Mouse (Mus musculus) liver, embryonic 14 days (tissue): Measurements from ENCODE around the gene Gm5565. TPM values are rescaled to one million over a fixed set of nuclear protein-coding genes. Genes with fewer than 3 reads are reported as not detected.

Source experiments
- polyA plus RNA-seq: library from polyadenylated mRNA; depleted of rRNA; stranded (reverse); fragments of >200 nt; gene quantifications from 2 replicates; pipeline ENCODE4 v1.2.3, GENCODE M21; 2012; rRNA removed

Gene Gm5565
- polyA plus RNA-seq: not detected in 2 replicates

GRCm38 (mm10) chr5:146160439-146160838 lies at the start of gene Gm5565:
Gene Gm5565 (minus strand): TSS chr5:146160539.

GRCm38 (mm10) chr5:146185204-146185603 lies 24.9 kb upstream of the Gm5565 start, which contains the start of gene 1700001J03Rik:
Gene 1700001J03Rik (minus strand): TSS chr5:146185304.

GRCm38 (mm10) chr5:146170621-146171020 lies 10.3 kb upstream of the Gm5565 start, which contains the start of gene Gm6309:
Gene Gm6309 (minus strand): TSS chr5:146170721.

Other genes starting within 250 kb of the Gm5565 start
- 0.05 and 0.06 TPM in 2 replicates for gene Cyp3a25, start 150.9 kb downstream of the Gm5565 start, polyA plus RNA-seq
- not detected in 2 replicates for gene Cyp3a59, start 81.3 kb downstream of the Gm5565 start, polyA plus RNA-seq
- not detected in 2 replicates for gene Gm6309, start 10.2 kb upstream of the Gm5565 start, polyA plus RNA-seq
- gene 1700001J03Rik, start 24.8 kb upstream of the Gm5565 start, polyA plus RNA-seq: 0.10 and 0.16 TPM in 2 replicates
- 13.9 and 14.5 TPM in 2 replicates for gene Rnf6, start 61.0 kb upstream of the Gm5565 start, polyA plus RNA-seq
- gene Cdk8, start 70.7 kb upstream of the Gm5565 start, polyA plus RNA-seq: 40.2 and 47.1 TPM in 2 replicates
- 0.05 and 0.08 TPM in 2 replicates for gene Wasf3, start 224.4 kb upstream of the Gm5565 start, polyA plus RNA-seq